Mouse (Mus musculus): ENCODE data around the gene Fscn1. TPM values are rescaled to one million over a fixed set of nuclear protein-coding genes. Genes with fewer than 3 reads are reported as not detected.

Fscn1 gene
- total RNA-seq, 2 experiments from 2014 or later: 85.6 to 125 TPM

DNA sequence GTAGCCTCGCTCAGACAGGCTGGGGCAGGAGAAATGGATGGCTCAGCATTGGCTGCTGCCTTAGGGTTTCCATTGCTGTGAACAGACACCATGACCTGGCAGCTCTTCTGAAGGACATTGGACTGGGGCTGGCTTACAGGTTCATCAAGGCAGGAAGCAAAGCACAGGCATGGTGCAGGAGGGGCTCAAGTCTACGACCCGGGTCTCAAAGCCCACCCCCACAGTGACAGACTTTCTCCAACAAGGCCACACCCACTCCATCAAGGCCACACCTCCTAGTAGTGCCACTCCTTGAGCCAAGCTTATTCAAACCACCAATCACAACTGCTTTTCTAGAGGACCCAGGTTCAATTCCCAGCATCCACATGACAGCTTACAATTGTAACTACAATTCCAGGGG, 13.8 kb downstream of the Fscn1 start:
- DNase-seq: no peak

GRCm38 (mm10) chr5:142974598-142975121, 14.5 kb downstream of the Fscn1 start:
- DNase-seq: peak; percentile 29

DNA sequence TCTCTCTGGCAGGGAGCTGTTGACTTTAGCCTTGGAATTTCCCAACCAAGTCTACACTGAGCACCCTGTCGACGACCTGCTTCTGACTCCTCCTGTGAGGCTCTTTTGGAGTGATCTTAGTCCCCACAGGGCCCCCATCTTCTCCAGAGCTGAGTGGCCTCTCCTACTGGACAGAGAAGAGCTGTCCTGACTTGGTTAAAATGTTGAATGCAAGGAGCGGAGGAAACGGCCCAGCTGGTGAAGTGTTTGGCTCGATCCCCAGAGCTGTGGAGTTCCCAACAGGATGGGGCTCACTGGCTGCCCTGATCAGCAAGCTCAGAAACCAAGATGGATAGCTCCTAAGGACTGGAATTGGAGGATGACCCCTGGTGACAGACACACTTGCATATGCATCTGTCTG, 16.4 kb downstream of the Fscn1 start:
- DNase-seq: peak; percentile 15

GRCm38 (mm10) chr5:142982046-142982801, 22.1 kb downstream of the Fscn1 start:
- DNase-seq: no peak

DNA sequence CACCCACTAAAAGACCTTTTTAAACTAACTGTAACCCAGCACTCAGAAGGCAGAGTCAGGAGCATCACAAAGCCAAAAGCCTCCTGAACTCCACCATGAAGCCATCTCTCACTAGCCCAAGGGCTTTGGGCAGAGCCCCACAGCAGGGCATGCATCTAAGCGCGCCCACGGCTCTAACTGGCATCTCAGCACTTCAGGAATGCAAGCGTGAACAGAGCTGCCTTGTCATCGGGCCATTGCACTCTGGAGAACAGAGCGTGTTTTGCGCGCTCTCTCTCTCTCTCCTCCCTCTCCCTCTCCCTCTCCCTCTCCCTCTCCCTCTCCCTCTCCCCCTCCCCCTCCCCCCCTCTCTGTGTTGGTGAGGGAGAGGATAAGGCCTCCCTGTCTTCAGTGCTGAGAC, 23.0 kb downstream of the Fscn1 start:
- no peak for DNase-seq

GRCm38 (mm10) chr5:142984271-142984670, 24.1 kb downstream of the Fscn1 start:
- no peak for DNase-seq

DNA sequence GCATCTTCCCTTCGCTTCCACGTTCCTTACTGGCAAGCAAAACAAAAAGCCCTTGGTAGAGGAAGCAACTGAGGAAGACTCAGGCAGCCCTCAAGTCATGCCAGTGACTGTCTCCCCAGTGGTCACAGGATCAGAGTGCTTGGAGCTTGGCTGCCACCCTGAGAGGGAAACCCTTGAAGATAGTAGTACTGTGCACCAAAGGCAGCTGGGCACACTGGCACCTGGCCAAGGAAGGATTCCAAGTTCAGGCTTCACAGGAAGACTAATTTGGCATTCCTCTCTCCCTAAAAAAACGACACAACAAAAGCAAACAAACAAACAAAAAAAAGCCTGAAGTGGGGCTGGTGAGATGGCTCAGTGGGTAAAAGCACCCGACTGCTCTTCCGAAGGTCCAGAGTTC, 28.4 kb downstream of the Fscn1 start:
- DNase-seq: peak; percentile 69

GRCm38 (mm10) chr5:142989167-142989566, 29.0 kb downstream of the Fscn1 start:
- no peak for DNase-seq

DNA sequence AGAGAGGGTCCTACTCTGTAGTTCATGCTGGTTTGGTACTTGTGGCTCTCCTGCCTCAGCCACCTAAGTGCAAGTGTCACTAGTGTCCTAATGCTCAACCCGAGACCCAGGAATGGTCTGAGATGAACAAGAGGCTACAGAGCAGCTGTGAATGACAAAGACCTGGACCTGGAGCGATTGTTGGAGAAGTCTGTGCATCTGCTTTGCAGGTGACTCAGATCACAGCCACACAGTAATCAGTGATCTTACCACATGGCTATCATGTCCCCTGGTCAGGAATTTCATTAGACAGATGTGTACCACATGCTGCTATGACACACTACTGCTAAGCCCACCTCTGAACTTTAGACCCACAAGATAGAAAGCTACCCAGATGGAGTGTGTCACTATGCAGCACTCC, 34.6 kb downstream of the Fscn1 start:
- DNase-seq: no peak

DNA sequence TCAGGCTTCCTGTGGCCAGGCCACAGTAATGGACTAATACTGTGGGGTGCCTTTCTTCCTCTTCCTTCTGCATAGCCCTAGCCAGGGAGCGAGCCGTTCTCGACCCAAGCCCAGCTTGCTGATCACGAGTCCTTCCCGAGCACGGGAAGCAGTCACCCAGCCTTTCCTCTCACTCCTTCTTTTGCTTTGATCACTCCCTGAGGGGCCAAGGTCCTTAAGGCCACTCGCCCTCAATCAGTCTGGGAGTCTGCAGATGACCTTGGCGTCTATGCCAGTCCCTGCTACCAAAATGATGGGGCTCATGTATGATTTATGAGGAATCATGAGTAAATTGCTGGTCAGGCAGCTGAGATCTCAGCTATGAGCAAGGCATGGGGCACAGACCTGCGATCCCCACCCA, 37.4 kb downstream of the Fscn1 start:
- peak; percentile 67 for DNase-seq

- DNase-seq: no peak
These were observed 38.0 kb downstream of the Fscn1 start for GRCm38 (mm10) chr5:142998171-142998570.

DNA sequence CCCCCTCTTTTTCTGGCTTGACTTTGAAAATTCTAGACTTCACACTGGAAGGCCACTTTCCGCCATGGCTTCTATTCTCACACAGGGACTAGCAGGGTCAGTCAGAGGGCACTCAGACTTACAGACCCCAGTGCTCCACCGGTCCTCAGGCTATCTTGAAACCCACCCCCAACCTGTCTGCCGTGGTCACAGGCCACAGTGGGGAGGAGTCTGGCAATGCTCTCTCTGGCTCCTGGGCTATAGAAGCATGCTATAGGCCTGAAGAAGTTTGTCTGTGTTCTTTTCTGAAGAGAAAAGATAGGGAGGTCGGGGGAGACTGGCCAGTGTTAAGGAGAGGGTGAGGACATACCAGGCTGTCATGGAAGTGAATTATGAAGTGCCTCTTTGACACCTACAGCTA, 39.9 kb downstream of the Fscn1 start:
- DNase-seq: no peak

GRCm38 (mm10) chr5:143000654-143001500, 40.7 kb downstream of the Fscn1 start:
- DNase-seq: no peak

DNA sequence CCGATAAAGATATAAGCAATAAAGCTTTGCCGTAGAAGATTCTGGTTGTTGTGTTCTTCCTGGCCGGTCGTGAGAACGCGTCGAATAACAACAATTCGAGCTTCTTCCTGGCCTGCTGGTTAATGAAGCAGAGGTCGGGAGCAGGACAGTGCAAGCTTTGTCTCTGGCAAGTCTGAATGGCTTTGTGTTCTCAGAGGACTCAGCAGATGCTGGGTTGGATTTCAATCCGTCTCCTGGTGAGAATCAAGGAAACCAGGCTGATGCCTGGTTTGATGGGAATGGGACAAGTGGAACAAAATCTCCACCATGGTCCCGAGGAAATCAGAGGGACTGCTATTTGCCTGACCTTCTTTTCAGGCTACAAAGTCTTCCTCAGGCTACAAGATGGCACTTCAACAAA, 49.2 kb downstream of the Fscn1 start:
- no peak for DNase-seq

GRCm38 (mm10) chr5:143017401-143017800, 57.3 kb downstream of the Fscn1 start:
- DNase-seq: no peak

Other genes with a start within 250 kb of the Fscn1 start
- 10 to 100 TPM; 77.5 to 98.6 TPM for gene Tnrc18, start 142.7 kb upstream of the Fscn1 start, total RNA-seq (2021)
- 10 to 100 TPM in 1 of 2 experiments, 1 to 10 TPM in 1; 9.4 to 12.7 TPM for gene Fbxl18, start 64.9 kb upstream of the Fscn1 start, total RNA-seq (2021)
- gene Actb, start 53.6 kb upstream of the Fscn1 start, total RNA-seq (2021): 1,000 to 10,000 TPM; 2,913 to 2,936 TPM
- 10 to 100 TPM; 35.8 to 48.3 TPM for gene Rnf216, start 152.7 kb downstream of the Fscn1 start, total RNA-seq (2021)
- gene Olfr718-ps1, start 187.2 kb downstream of the Fscn1 start, total RNA-seq (2021): under 1 TPM; 0.09 to 0.15 TPM
- gene Rbak, start 220.4 kb downstream of the Fscn1 start, total RNA-seq (2021): 10 to 100 TPM in 1 of 2 experiments, 1 to 10 TPM in 1; 9.5 to 16.9 TPM
- gene Spdye4b, start 220.7 kb downstream of the Fscn1 start, total RNA-seq (2021): not detected

Measured in adrenal gland, postnatal 10 days (tissue).